Mouse (Mus musculus) cerebellum, adult (tissue): ENCODE results near the gene Abca3.

Experiments
- ATAC-seq: cut with Nextera tagmentation; 2 replicates; pipeline ENCODE4 v1.9.2; 2017; ENCODE audit warnings: mild to moderate bottlenecking, moderate library complexity, mixed read lengths; ENCODE audit not compliant: insufficient number of reproducible peaks, low FRiP score, low TSS enrichment

Gene Abca3

GRCm38 (mm10) chr17:24378496-24378895 lies 26.7 kb downstream of the Abca3 start:
- ATAC-seq: no peak

- ATAC-seq: no peak
Measured at GRCm38 (mm10) chr17:24383789-24384188, 32.0 kb downstream of the Abca3 start.

DNA sequence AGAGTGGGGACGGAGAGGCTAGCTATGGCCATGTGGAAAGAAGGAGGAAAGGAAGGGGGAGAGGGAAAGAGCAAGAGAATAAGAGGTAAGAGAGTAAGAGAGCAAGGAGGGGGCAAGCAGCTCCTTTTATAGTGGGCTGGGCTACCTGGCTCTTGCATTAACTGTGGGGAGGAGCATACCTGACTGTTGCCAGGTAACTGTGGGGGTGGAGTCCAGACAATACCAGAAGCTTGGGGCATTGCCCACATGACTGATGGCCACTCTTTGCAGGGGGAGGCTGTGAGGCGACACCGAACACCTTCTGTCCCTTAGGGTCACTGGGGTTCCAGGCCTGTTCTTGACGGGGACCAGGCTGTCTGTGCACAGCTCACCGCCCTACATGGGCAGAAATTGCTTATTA lies 37.0 kb downstream of the Abca3 start:
- no peak for ATAC-seq

- no peak for ATAC-seq
Measured at GRCm38 (mm10) chr17:24389865-24390264, 38.1 kb downstream of the Abca3 start.

GRCm38 (mm10) chr17:24391149-24391548 lies 39.4 kb downstream of the Abca3 start:
- ATAC-seq: no peak

DNA sequence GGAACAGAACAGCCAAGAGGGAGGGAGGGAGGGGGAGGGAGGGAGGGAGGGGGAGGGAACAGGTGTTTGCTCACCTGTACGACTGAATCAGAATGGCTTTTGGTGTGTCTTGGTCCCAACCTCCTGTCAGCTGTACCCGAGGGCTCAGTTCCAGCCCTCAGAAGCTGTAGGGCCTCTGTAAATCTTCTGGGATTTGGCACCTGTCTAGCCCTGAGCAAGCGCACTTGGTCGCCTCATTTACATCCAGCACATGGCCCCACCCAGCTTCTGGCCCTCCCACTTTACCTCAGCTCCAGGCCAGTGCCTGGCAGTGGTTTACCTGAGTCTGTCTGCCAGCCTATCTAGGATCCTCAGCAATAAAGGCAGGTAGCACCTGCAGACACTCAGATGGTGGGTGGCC lies 41.8 kb downstream of the Abca3 start:
- no peak for ATAC-seq

DNA sequence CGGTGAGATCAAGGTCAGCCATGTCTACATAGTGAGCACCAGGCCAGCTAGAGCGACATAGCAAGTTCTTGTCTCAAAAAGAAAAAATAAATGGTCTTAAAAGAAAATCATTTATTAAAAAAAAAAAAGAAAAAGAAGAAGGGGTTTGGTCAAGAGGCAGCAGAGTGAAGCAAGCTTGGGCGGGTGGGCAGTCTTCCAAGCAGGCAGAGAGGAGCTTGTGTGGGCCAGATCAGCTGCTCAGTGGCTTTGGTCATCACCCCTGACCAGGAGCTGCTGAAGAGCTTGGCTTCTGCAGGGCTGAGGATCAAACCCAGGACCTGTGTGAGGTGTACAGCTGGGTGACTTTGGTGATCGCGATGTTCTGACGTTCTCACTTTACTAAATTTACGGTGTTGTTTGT lies 42.7 kb downstream of the Abca3 start:
- no peak for ATAC-seq

GRCm38 (mm10) chr17:24402371-24402770 lies 50.6 kb downstream of the Abca3 start:
- ATAC-seq: no peak

- ATAC-seq: peak; percentile 45; the same call in 1 of the 2 replicates
Measured at GRCm38 (mm10) chr17:24407116-24407803, 55.5 kb downstream of the Abca3 start.

DNA sequence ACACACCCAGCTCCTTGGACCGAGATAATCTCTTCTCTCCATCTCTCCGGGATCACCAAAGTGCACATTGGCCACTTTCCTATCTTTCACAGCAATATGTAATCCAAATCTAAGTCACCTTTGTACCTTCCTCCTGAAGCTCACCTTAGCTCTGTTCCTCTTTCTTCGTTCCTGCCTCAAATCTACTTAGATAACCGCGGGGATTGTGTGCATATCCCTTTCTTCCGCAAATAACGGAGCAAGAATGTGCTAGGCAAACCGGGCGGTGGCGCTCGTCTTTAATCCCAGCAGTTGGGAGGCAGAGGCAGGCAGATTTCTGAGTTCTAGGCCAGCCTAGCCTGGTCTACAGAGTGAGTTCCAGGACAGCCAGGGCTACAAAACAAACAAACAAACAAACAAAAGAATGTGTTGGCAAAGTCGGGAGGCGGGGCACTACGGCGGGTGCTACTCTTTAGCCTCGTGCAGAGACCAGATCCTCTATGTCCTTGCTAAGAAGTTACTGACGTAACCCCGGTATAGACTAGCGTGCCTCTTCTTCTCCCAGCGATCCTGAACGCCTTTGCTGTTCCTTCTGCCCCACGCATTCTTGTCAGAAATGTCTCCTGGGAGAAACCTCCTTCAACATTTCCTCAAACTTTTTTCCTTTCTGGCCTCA lies 61.9 kb downstream of the Abca3 start:
- ATAC-seq: no peak

DNA sequence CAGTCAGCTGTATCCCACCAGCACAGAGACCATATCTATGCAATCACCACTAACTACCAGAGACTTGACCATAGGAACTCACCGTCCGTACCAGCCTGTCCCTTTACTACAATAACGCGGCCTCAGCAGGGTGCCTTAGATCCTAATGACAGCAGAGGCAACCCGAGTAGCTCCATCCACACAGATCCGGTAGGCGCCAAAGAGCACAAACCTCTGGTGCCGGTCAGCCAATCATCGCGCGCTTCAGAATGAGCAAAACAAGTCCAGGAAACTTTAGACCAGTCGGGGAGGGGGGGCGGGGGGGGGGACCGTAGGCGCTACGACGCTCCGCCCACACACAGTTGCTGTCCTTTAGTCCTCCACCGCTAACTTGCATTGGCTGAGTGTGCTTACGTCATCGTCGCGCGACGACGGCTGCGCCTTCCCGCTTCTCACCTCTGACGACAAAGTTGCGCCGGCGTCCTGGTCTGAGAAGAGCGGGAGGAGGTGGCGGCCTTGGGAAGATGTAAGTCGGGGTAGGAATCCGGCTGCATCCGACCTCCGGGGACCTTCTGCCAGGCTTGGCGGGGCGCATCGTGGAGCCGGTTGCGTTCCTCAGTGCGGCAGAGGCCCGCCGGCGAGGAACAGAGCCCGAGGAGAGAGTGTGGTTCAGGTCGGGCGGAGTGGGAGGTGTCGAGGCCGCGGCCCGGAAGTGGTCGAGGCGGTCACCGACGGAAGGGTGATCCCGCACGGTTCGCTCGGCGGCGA lies 62.7 kb downstream of the Abca3 start, which contains the start of gene Rnps1:
Gene Rnps1 (plus strand): TSS at position 336 of the 747 bp plus-strand sequence.
- ATAC-seq: peak; percentile 84

DNA sequence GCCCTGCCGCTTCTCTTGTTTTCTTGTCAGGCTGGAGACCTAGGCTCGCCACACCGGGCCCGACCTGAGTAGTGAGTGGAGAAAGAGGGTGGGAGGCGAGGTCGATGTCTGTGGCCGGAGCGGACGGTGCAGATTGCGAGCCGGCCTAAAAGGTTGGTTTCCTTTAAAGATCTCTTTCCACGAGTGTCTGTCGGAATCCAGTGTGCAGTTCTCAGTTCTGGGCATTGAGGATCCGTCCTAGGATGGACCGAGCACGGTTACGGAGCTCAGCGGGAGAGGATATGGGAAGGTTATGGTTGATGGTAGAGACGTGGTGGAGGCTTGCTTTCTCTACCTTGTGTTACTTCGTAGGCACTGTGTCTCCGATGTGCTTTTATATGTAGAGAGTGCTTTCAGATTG lies 63.3 kb downstream of the Abca3 start:
- no peak for ATAC-seq

- ATAC-seq: no peak
Measured at GRCm38 (mm10) chr17:24416051-24416652, 64.4 kb downstream of the Abca3 start.

DNA sequence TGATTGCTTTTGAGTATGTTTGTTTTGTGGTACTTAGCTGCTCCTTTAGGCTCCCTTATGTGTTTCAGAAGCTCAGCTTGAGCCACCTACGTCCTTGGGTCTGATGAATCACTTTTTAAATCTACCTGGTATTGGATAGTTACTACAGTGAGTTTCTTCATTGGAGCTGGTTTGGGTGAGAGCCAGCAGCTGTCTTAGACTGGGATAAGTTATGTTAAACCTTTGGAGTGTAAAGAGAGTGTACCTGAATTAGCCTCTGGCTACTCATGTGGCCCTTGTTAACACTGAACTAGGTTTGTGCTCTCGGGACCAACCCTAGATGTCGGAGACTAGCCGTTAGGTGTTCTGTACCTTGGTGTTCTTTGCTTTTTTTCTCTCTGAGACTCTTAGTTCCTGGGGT lies 71.4 kb downstream of the Abca3 start:
- no peak for ATAC-seq

DNA sequence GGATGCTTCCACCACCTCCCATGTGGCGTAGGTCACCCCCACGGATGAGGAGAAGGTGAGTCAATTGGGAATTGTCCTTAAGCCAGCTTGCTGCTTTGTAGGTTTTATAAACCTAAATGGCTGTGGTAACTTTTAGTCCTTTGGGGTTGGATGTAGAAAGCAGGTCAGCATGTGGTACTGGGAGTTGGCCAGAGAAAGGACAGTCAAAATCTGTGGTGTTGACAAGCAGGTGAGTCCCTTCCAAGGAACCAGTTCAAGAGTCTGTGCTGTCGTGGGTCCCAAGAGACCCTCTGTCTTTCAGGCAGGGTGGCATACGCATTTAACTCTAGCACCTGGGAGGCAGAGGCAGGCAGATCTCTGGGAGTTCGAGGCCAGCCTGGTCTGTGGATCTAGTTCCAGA lies 72.7 kb downstream of the Abca3 start:
- ATAC-seq: no peak

DNA sequence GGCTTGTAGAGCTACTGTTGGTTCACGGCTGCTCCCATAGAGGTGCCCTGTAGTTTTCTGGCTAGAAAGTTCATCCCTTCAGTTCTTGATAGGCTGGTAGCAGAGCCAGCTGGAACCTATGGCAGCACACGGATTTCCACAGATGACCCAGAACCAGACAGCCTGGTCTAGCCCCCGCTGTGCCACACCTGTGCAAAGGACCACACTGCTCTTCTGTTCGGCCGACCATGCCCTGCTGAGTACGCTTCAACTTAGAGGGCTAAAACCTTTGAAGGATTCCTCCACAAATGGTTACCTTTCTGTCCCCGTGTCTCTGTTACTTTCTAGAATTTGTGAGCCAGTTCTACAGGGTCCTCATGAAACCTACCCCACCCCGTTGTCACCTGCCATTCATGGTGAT lies 73.6 kb downstream of the Abca3 start:
- ATAC-seq: 0 out of 2 replicates have a peak, but pooled peaks have one; percentile 32

- no peak for ATAC-seq
Measured at GRCm38 (mm10) chr17:24425905-24426304, 74.2 kb downstream of the Abca3 start.

DNA sequence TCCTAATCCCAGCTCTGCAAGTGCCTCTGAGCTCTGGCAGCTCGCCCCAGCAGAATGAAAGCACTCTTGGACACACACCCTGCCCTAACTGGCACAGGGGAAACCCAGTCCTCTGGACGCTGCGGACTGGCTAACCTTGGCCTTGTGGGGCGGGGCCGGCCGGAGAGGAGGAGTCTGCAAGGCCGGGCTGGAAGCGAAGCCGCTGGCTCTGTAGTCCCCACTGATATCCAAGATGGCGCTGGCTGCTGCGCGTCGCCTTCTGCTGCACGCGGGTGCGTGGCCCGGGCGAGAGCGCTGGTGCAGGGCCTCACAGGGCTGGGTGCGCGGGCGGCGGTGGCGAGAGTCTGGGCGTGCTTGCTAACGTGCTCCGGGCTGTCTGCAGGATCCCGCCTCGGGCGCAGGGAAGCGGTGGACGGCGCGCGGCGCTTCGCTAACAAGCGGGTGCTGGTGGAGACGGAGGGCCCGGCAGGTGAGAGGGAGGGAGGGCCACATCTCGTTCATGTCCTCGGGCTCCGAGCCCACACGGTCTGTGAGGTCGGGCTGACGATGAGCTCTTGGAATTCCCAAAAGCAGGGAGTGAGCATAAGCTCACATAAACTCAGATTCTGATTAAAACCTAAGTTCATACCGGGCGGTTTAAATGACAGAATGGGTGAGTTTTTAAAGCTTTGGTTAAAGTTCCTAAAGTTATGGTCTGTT lies 74.9 kb downstream of the Abca3 start, which contains the start of gene Eci1:
Gene Eci1 (plus strand): TSS at position 171 of the 699 bp plus-strand sequence.
- ATAC-seq: peak; percentile 96

GRCm38 (mm10) chr17:24427170-24427557 lies 75.4 kb downstream of the Abca3 start:
- ATAC-seq: no peak
